Mouse (Mus musculus): ENCODE measurements around the gene Snx6. TPM values are rescaled to one million over a fixed set of nuclear protein-coding genes. Genes with fewer than 3 reads are reported as not detected.
A peak's percentile ranks its signal among the peaks of the same experiment; 100 is the strongest.
"Not testable (repeated sequence)": the region's sequence is repeated elsewhere in the genome, so short reads cannot be mapped to it uniquely, and the experiment has no call there.

Snx6 gene
- polyA plus RNA-seq, 1 experiment: 81.8 TPM

DNA sequence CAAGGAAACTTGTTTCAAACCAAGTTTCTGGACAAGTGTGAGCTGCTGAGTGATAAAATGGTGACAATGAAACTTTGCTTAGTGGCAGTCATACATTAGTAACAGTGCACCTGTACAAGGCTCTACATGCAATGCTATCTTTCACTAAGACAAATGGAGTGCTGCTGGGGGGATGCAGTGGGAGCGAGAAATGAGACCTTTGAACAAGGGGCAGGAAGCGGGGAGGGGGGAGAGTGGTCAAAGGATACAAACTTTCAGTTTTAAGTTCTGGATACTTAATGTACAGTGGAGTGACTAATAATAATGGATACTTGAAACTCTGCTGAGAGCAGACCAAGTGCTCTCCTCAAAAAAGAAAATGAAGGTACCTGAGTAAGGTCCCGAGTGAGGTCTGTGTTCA lies 1.1 kb downstream of the Snx6 start:
- no peak for TF ChIP-seq POLR2A (IDR thresholded peaks at IDR 0.05; ENCODE audit: borderline replicate concordance, extremely low read depth, insufficient read depth, insufficient read length, poor library complexity, severe bottlenecking)
- TF ChIP-seq CTCF (IDR thresholded peaks at IDR 0.05; ENCODE audit: borderline replicate concordance, extremely low read depth, insufficient read depth, insufficient read length): no peak
- DNase-seq (ENCODE audit: low read depth): no peak

DNA sequence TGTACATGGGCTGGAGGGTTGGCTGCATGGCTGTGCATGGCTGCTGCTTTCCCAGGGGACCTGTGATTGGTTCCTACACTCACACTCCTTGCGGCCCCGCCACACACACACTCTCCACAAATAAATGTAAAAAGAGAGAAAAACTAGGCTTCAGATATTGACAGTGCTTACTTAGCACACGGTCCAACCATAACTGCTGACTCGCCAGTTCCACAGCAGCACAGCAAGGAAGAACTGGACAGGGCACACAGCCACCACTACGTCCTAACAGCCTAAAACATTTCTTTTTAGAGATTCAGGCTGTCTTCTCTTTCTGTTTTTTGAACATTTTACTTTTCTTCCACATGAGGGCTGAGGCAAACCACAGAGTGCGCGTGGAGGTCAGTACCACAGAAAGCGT lies 4.0 kb downstream of the Snx6 start:
- no peak for TF ChIP-seq POLR2A (IDR thresholded peaks at IDR 0.05; ENCODE audit: borderline replicate concordance, extremely low read depth, insufficient read depth, insufficient read length, poor library complexity, severe bottlenecking)
- no peak for TF ChIP-seq CTCF (IDR thresholded peaks at IDR 0.05; ENCODE audit: borderline replicate concordance, extremely low read depth, insufficient read depth, insufficient read length)
- DNase-seq (ENCODE audit: low read depth): no peak

DNA sequence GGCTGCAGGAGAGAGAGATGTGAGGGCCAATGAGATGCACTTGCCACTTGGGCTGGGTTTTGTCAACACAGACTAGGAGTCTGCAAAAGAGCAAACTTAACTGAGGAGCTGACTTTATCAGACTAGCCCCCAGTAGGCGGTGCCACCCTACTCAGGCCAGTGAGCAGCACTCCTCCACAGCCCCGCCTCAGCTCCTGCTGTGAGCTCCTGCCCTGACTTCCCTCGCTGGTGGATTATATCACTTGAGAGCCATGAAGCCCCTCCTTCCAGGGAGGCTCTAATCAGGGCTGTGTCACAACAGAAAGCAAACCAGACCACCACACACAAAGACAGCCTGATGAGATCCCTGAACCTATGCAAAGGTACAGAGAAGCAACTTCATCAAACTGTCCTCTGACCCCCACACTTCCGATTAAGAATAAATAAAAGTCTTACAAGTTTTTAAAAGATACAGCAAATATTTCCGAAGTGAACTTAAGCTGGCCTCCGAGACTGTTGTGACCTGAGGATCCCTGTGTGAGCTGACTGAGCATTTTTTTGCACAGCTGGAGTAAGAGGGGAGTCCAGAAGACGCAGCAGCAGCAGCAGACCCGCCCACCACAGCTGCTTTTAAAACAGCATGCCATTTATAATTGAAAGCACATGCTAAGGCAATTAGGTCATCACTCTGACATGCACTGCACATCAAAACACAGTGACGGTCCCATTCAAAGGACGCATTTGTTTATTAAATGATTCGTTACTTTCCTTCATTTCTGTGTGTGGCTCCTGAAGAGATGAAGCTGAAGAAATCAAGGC lies 6.0 kb downstream of the Snx6 start:
- DNase-seq (ENCODE audit: low read depth): peak; percentile 46
- TF ChIP-seq CTCF (IDR thresholded peaks at IDR 0.05; ENCODE audit: borderline replicate concordance, extremely low read depth, insufficient read depth, insufficient read length): no peak
- TF ChIP-seq POLR2A (IDR thresholded peaks at IDR 0.05; ENCODE audit: borderline replicate concordance, extremely low read depth, insufficient read depth, insufficient read length, poor library complexity, severe bottlenecking): no peak

DNA sequence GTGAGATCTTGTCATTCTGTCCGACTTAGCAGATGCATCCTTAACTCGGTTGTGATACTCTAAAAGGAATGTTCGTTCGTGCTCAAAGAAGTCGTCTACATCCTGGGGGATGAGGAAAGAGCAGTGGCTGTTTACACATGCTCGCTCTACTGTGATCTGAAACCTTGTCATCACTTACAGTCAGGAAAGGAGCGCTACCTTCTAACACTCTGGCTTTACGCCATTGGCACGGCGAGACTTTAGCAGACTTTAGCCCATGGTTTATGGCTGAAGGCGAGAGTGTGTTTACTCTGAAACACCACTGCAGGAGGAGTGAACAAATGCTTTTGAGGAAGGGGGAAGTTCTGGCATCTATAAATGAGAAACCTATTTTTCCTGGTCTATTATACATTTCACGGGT lies 31.9 kb downstream of the Snx6 start:
- no peak for TF ChIP-seq POLR2A (IDR thresholded peaks at IDR 0.05; ENCODE audit: borderline replicate concordance, extremely low read depth, insufficient read depth, insufficient read length, poor library complexity, severe bottlenecking)
- TF ChIP-seq CTCF (IDR thresholded peaks at IDR 0.05; ENCODE audit: borderline replicate concordance, extremely low read depth, insufficient read depth, insufficient read length): no peak
- DNase-seq (ENCODE audit: low read depth): peak; percentile 9

DNA sequence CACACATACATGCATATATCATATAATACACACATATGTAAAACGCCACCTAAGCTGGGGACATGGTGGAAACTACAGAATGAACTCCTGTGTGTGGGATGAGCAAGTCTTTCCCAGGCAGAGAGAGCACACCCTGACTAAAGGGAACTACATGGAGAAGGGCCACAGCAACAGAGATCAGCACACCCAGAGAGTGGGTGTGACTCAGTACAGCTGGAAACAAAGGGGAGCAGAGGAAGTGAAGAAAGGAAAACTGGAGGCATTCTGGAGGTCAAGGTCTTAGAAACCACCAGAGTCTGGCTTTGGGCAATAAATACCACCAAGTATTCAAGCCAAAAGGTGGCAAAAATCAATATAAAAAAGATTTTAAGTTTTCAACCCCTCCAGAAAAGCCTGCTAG lies 34.8 kb downstream of the Snx6 start:
- DNase-seq (ENCODE audit: low read depth): no peak
- no peak for TF ChIP-seq CTCF (IDR thresholded peaks at IDR 0.05; ENCODE audit: borderline replicate concordance, extremely low read depth, insufficient read depth, insufficient read length)
- no peak for TF ChIP-seq POLR2A (IDR thresholded peaks at IDR 0.05; ENCODE audit: borderline replicate concordance, extremely low read depth, insufficient read depth, insufficient read length, poor library complexity, severe bottlenecking)

DNA sequence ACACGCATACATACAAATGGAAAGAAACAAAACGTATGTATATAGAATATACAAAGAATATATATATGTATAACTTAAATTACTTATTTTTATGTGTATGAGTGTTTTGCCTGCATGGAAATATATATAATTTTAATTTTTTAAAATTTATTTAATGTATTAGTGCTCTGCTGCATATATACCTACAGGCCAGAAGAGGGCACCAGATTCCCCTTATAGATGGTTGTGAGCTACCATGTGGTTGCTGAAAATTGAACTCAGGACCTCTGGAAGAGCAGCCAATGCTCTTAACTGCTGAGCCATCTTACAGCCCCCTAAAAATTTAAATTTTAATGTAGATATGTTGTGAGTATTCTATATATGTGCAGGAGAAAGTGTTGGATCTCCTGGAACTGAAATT lies 36.7 kb downstream of the Snx6 start:
- DNase-seq (ENCODE audit: low read depth): no peak
- TF ChIP-seq POLR2A (IDR thresholded peaks at IDR 0.05; ENCODE audit: borderline replicate concordance, extremely low read depth, insufficient read depth, insufficient read length, poor library complexity, severe bottlenecking) (no peak), CTCF (IDR thresholded peaks at IDR 0.05; ENCODE audit: borderline replicate concordance, extremely low read depth, insufficient read depth, insufficient read length) (no peak)

DNA sequence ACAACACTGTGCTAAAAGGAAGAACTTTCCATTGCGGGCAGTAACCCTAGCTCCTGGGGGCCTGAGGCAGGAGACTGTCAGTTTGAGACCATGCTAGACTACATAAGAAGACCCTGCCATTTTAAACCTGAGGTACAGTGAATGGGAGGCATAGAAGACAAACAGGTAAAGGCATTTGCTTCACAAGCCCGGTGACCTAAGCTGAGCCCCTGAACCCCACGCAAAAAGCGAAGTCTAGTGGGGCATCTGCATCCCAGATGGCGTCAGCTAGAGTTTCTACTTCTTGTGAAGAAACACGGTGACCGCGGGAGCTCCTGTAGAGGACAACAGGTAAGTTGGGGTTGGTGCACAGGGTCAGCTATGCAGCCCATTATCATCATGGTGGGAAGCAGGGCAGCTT lies 46.9 kb downstream of the Snx6 start:
- TF ChIP-seq CTCF (IDR thresholded peaks at IDR 0.05; ENCODE audit: borderline replicate concordance, extremely low read depth, insufficient read depth, insufficient read length) (no peak), POLR2A (IDR thresholded peaks at IDR 0.05; ENCODE audit: borderline replicate concordance, extremely low read depth, insufficient read depth, insufficient read length, poor library complexity, severe bottlenecking) (no peak)

DNA sequence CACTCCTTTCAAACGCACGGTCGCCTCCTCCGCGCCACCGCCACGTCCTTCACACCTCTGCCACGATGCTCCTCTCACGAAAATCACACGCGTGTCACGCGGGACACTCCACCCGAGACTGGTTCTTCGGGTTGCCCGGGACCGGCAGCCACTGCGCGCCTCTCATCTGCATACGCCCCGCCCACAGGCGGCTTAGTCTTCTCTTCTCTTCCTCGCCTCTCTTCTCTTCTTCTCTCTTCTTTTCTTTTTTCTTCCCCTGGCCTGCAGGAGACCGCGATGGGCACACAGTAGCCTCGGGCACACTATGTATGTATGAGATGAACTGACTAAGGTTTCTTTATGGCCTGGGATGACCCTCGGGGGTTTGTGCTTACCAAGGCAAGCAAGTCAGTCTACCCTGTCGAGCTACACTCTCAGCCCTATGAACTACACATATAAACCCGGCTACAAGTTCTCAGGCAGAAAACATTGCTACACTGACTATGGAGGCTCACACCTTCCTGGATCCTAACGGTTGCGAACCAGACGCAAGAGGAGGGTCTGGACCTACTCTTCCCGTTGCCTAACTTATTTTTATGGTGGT lies 56.8 kb downstream of the Snx6 start:
- DNase-seq (ENCODE audit: low read depth): not testable (repeated sequence)

More for the DNA sequence above, 46.9 kb downstream of the Snx6 start:
- no peak for DNase-seq (ENCODE audit: low read depth)

DNA sequence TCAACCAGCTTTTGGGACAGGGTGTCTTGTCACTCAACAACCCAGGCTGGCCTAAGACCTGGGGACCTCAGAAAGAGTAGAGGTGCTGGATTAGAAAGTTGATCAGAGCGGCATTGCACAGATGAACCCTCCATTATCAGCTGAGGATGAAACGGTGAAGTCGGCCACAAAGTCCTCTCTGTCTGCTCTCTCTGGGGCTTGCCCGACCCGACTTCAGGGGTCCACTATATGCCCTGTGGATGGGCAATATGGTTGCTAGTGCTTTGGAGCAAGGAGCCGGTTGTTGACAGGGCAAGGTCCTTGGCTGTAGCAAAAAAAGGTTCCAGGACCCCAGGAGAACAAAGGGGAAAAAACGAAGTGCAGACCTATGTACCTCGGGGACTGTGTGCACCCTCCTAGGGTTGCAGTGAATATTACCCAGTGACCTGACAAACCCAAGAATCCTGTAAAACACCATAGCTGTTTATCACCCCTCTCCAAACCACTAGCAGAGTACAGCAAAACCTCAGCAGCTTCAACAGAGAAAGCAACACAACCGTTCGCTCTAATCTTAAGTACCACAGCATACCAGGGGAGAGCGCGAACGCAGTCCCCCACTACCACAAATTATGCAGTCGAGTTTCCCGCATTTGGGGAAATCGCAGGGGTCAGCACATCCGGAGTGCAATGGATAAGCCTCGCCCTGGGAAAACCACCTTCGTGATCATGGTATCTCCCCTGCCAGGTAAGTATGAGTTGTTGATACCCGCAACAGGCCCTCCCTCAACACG lies 57.4 kb downstream of the Snx6 start:
- DNase-seq (ENCODE audit: low read depth): not testable (repeated sequence)

DNA sequence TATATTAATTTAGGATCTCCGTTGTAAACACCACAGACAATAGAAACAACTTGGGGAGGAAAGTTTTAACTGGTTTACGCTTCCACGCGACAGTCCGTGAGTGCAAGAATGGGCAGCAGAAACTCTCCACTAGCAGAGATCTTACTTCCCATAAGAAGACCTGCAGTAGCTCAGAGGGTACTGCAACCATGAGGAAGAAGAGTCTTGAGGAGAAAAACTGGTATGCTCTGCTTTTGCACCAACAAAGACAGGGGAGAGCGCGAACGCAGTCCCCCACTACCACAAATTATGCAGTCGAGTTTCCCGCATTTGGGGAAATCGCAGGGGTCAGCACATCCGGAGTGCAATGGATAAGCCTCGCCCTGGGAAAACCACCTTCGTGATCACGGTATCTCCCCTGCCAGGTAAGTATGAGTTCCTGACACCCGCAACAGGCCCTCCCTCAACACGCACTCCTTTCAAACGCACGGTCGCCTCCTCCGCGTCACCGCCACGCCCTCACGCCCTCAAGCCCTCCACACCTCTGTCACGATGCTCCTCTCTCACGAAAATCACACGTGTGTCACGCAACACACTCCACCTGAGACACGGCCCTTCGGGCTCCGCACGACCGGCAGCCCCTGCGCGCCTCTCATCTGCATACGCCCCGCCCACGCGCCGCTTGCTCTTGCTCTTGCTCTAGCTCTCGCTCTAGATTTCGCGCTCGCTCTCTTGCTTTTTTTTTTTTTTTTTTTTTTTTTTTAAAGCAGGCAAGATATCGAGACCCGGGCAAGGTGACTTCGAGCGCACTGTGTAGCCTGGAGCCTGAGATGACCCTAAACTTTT lies 61.0 kb downstream of the Snx6 start:
- not testable (repeated sequence) for DNase-seq (ENCODE audit: low read depth)

DNA sequence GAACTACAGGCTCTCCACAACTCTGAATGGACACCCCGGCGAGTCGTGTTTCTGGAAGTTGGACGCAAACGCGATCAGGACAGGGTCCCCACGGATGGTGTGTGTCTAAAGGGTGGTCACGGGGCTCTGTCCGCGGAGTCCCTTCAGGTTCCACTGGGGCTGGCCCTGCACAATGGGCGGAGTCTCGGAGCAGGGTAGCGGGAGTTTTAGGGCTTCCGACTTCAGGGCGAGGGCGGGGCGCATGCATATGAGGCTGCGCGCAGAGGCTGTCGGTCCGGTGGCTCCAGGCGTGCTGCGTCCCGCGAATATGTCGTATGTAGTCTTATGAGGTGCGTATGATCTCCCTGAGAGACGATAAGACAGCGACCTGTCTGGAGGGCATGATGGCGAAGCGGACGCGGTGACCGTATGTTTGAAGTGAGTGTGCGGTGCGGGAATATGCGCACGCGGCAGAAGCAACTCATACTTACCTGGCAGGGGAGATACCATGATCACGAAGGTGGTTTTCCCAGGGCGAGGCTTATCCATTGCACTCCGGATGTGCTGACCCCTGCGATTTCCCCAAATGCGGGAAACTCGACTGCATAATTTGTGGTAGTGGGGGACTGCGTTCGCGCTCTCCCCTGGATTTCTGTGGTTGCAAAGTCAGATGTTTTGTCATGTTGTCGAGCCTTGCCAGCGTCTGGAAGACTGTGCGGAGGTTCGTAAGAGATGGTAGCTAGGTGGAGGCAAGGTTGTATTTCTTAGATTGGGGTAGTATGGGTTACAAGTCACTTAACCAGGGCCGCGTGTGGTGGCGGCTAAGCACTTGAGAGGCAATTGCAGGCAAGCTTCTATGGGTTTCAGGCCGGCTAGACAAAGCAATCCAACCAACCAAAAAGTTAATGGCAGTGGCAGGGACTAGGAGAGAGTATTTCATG lies 66.1 kb downstream of the Snx6 start:
- DNase-seq (ENCODE audit: low read depth): not testable (repeated sequence)

DNA sequence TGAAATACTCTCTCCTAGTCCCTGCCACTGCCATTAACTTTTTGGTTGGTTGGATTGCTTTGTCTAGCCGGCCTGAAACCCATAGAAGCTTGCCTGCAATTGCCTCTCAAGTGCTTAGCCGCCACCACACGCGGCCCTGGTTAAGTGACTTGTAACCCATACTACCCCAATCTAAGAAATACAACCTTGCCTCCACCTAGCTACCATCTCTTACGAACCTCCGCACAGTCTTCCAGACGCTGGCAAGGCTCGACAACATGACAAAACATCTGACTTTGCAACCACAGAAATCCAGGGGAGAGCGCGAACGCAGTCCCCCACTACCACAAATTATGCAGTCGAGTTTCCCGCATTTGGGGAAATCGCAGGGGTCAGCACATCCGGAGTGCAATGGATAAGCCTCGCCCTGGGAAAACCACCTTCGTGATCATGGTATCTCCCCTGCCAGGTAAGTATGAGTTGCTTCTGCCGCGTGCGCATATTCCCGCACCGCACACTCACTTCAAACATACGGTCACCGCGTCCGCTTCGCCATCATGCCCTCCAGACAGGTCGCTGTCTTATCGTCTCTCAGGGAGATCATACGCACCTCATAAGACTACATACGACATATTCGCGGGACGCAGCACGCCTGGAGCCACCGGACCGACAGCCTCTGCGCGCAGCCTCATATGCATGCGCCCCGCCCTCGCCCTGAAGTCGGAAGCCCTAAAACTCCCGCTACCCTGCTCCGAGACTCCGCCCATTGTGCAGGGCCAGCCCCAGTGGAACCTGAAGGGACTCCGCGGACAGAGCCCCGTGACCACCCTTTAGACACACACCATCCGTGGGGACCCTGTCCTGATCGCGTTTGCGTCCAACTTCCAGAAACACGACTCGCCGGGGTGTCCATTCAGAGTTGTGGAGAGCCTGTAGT lies 76.4 kb downstream of the Snx6 start:
- not testable (repeated sequence) for DNase-seq (ENCODE audit: low read depth)

DNA sequence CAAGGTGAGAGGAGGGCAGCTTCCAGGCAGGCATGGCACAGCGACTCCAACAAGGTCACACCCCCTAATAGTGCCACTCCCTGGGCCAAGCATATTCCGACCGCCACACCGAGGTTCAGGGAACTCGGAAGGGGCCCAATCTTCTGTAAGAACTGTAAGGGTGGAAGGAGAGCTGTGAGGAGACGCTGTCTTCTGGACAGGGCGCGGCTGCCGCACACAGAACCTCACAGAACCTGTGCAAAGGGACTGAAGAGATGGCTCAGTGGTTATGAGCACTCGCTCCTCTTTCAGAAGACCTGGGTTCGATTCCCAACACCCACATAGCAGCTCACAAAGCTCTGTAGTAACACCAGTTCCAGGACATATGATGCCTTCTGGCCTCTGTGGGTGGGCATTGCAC lies 78.0 kb downstream of the Snx6 start:
- not testable (repeated sequence) for DNase-seq (ENCODE audit: low read depth)

DNA sequence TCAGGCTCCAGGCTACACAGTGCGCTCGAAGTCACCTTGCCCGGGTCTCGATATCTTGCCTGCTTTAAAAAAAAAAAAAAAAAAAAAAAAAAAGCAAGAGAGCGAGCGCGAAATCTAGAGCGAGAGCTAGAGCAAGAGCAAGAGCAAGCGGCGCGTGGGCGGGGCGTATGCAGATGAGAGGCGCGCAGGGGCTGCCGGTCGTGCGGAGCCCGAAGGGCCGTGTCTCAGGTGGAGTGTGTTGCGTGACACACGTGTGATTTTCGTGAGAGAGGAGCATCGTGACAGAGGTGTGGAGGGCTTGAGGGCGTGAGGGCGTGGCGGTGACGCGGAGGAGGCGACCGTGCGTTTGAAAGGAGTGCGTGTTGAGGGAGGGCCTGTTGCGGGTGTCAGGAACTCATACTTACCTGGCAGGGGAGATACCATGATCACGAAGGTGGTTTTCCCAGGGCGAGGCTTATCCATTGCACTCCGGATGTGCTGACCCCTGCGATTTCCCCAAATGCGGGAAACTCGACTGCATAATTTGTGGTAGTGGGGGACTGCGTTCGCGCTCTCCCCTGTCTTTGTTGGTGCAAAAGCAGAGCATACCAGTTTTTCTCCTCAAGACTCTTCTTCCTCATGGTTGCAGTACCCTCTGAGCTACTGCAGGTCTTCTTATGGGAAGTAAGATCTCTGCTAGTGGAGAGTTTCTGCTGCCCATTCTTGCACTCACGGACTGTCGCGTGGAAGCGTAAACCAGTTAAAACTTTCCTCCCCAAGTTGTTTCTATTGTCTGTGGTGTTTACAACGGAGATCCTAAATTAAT lies 81.5 kb downstream of the Snx6 start:
- DNase-seq (ENCODE audit: low read depth): not testable (repeated sequence)

DNA sequence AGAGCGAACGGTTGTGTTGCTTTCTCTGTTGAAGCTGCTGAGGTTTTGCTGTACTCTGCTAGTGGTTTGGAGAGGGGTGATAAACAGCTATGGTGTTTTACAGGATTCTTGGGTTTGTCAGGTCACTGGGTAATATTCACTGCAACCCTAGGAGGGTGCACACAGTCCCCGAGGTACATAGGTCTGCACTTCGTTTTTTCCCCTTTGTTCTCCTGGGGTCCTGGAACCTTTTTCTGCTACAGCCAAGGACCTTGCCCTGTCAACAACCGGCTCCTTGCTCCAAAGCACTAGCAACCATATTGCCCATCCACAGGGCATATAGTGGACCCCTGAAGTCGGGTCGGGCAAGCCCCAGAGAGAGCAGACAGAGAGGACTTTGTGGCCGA lies 85.0 kb downstream of the Snx6 start:
- DNase-seq (ENCODE audit: low read depth): not testable (repeated sequence)
